Mouse (Mus musculus) cortical plate, adult 2 months (tissue): Measurements from ENCODE around the gene Eml3. TPM values are rescaled to one million over a fixed set of nuclear protein-coding genes. Genes with fewer than 3 reads are reported as not detected.
"Not testable (repeated sequence)": the region's sequence is repeated elsewhere in the genome, so short reads cannot be mapped to it uniquely, and the experiment has no call there.

Experiments used
- H3K27ac ChIP-seq: fragments of 200-500 bp; 2 replicates; pipeline ENCODE4 v1.5.1; 2012; ENCODE audit warnings: low read length, control low read depth, inconsistent platforms; ENCODE audit not compliant: insufficient read depth
- H3K4me1 ChIP-seq: fragments of 200-500 bp; 2 replicates; pipeline ENCODE4 v1.6.1; 2011; ENCODE audit warnings: low read length; ENCODE audit not compliant: control insufficient read depth, insufficient read depth
- H3K4me3 ChIP-seq: fragments of 200-500 bp; 2 replicates; pipeline ENCODE4 v1.5.1; 2011; ENCODE audit warnings: mild to moderate bottlenecking, low read length, control low read depth; ENCODE audit not compliant: insufficient read depth
- CTCF ChIP-seq: fragments of 200-500 bp; IDR thresholded peaks from 2 replicates; pipeline ENCODE4 v1.5.1; 2011; ENCODE audit warnings: mild to moderate bottlenecking, control low read depth, low read length; ENCODE audit not compliant: insufficient read depth; ENCODE audit errors: extremely low read depth
- POLR2A ChIP-seq: fragments of 200-500 bp; IDR thresholded peaks from 2 replicates; pipeline ENCODE4 v1.6.1; 2011; ENCODE audit warnings: mild to moderate bottlenecking, low read length, control low read depth; ENCODE audit not compliant: insufficient read depth; ENCODE audit errors: extremely low read depth
- polyA plus RNA-seq: library from polyadenylated mRNA; depleted of rRNA; stranded (reverse); fragments of >200 nt; gene quantifications from 2 replicates; pipeline ENCODE4 v1.2.3, GENCODE M21; 2012

Eml3 gene
- polyA plus RNA-seq, 1 experiment = 12.8 TPM

DNA sequence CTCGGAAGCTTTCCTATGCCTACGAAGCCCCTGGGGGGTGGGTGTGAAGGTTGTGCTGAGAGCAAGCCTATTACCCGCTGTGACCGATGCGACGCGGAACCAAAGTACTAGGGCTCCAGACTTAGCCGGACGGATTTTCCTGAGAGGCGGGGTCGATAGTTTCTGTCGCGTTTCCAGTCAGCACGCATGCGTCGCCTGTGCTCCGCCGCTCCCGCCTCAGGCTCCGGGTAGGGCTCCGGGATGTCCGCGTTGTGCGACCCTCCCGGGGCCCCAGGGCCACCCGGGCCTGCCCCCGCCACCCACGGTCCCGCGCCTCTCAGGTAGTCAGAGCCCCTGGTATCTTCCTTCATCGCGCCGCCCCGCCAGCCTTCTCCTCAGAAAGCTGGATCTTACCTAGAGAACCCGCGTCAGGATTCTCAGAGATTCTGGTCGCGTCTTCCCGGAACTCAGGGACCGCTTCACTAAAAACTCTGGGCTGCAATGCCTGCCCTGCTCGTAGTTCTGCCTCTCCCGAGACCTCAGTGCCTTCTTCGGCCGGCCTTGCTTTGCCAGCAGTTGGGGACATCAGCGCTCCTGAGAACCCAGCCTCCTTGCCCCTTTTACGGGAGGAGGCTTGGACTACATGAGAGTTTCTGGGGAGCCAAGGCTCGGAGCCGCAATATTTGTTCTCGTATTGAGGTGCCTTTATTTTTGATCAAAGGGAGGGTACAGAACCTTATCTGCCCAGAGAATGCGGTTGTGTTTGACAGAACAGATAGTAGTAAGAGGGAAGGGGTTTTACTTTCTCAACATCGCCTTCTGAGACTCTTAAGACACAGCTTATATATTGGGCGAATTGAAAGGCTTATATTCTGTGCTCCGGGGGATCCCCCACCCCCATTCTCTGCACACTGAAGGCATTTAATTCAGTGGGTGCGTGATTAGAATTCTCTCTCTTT is 36.3 kb upstream of the Eml3 start, which contains the start of gene Ints5:
Gene Ints5, plus strand, starts transcription at position 177 of the 938 bp plus-strand sequence.
- peak within 1 kb of the TSS; percentile 78 for H3K4me3 ChIP-seq
- H3K4me1 ChIP-seq = no peaks in the 10 kb centered on the region; the same call in 1 of the 2 replicates

DNA sequence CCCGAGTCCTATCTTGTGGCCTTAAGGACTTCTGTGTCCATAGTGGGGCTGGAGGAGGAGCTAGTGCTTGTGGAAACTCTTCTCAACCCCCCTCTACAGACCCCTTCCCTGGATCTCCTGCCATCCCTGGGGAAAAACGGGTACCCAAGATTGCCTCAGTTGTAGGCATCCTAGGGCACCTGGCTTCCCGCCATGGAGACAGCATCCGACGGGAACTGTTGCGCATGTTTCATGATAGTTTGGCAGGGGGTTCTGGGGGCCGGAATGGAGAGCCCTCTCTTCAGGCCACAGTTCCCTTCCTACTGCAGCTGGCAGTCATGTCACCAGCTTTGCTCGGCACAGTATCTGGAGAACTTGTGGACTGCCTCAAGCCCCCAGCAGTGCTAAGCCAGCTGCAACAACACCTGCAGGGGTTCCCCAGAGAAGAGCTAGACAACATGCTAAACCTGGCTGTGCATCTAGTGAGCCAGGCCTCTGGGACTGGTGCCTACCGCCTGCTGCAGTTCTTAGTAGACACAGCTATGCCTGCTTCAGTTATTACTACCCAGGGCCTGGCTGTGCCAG is 33.9 kb upstream of the Eml3 start:
- Histone ChIP-seq H3K27ac (no peak overlapping the region), H3K4me3 (no peak overlapping the region), H3K4me1 (no peaks in the 10 kb centered on the region; the same call in 1 of the 2 replicates)
- TF ChIP-seq CTCF (no peak), POLR2A (no peak)

More for the DNA sequence above, 36.3 kb upstream of the Eml3 start, which contains the start of gene Ints5:
- TF ChIP-seq CTCF = no peak
- peak; percentile 81 for TF ChIP-seq POLR2A
- no peak within 1 kb of the TSS for H3K27ac ChIP-seq

DNA sequence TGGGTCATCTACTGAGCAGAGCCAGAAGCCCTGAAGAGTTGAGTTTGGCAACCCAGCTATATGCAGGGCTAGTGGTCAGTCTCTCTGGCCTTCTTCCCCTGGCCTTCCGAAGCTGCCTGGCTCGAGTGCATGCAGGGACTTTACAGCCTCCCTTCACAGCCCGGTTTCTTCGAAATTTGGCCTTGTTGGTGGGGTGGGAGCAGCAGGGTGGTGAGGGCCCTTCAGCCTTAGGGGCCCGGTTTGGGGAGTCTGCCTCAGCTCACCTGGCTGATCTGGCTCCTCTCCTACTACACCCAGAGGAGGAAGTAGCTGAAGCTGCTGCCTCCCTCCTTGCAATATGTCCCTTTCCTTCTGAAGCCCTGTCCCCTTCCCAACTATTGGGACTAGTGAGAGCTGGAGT is 33.1 kb upstream of the Eml3 start:
- H3K27ac ChIP-seq, H3K4me1 ChIP-seq, H3K4me3 ChIP-seq: not testable (repeated sequence)

DNA sequence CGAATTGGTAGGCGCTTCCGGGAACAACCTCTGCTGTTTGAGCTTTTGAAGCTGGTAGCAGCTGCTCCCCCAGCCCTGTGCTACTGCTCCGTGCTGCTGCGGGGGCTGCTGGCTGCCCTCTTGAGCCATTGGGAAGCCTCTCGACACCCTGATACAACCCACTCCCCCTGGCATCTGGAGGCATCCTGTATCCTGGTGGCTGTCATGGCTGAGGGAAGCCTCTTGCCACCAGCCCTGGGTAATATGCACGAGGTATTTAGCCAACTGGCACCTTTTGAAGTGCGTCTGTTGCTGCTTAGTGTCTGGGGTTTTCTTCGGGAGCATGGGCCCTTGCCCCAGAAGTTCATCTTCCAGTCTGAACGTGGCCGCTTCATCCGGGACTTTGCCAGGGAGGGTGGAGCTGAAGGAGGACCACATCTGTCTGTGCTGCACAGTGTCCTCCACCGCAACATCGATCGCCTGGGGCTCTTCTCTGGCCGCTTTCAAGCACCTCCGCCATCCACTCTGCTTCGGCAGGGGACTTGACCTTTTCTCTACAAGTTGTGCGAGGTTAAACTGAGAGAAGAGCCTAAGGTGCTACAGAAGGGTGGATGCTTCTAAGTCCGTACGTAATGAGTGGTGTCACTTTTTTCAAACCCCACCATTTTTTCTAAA is 32.0 kb upstream of the Eml3 start:
- Histone ChIP-seq H3K27ac (0 out of 2 replicates have a peak overlapping the region, but pooled peaks have one; percentile 23), H3K4me3 (peak overlapping the region; percentile 80)
- not testable (repeated sequence) for H3K4me1 ChIP-seq

DNA sequence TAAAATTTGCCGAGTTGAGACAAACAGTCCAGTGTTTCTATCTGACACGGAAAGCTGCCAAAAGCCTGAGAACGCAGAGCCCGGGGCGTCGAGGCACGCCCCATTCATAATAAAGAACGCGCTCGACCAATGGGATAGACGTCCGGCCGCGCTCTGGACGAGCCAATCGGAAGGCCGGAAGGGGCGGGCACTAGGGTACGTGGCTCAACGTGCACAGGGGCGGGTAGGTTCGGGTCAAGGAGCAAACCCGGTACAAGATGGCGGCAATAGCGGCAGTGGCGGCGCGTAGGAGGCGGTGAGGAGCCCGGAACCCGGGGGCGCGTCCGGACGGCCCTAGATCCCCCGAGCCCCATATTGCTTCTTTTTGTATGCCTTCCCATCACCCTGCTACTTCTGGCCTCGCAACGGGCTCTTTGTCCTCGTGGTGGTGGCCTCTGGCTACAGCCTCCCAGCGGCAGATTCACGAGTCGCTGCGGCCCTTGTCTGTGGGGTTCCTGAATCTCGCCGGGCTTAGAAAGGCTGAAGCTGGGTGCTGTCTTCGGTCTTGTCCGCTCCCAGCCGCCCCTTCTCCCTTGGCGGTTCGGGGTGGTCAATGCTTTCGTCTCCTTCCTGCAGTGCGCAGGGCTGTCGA is 31.4 kb upstream of the Eml3 start, which contains the start of gene Ganab:
Gene Ganab, plus strand, starts transcription at position 207 of the 631 bp plus-strand sequence.
- Histone ChIP-seq H3K27ac (peak within 1 kb of the TSS; percentile 40; the same call in 1 of the 2 replicates), H3K4me3 (peak within 1 kb of the TSS; percentile 80), H3K4me1 (no peaks in the 10 kb centered on the region; the same call in 1 of the 2 replicates)
- TF ChIP-seq POLR2A (peak; percentile 72; the same call in 1 of the 2 replicates), CTCF (no peak)

DNA sequence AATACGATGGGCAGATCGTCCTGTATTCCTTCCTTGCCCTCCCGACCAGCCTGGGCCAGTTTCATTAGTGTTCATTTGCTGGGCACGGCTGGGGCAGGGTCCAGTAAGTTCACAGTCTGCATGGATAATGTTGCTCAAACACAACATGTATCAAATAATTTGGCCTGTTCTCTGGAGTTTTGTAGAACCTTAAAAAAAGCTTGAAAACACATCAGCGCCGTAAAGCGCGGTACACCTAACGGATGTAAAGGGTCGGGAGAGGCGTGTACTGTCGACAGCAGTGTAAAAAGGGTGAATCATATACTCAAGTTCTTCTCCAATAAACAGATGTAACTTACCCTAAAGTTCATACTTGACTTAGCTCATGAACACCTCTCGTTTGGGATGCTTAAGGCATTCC is 30.8 kb upstream of the Eml3 start:
- Histone ChIP-seq H3K4me1 (no peaks in the 10 kb centered on the region; the same call in 1 of the 2 replicates), H3K4me3 (peak overlapping the region; percentile 80), H3K27ac (0 out of 2 replicates have a peak overlapping the region, but pooled peaks have one; percentile 40)
- TF ChIP-seq CTCF (no peak), POLR2A (no peak)

DNA sequence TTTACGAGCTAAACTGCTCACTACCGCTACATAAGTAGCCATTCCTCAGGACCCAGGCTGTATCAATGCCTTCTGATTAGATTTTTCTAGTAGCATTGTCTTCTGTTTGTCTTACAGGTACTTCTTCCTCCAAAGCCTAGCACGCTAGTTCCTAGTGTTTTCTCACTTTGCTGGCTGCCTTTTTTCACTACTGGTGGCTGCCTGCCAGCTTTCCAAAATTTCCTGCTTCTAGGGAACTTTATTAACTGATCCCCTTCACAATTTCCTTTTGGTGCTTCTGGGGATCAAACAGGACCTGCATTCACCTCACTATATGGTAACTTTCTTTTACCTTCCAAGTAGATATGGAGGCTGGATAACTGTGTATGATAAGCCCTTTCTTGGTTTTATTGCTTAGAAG is 30.3 kb upstream of the Eml3 start:
- Histone ChIP-seq H3K4me1 (no peaks in the 10 kb centered on the region; the same call in 1 of the 2 replicates), H3K4me3 (no peak overlapping the region; the same call in 1 of the 2 replicates), H3K27ac (no peak overlapping the region)
- no peak for TF ChIP-seq CTCF
- no peak for TF ChIP-seq POLR2A

DNA sequence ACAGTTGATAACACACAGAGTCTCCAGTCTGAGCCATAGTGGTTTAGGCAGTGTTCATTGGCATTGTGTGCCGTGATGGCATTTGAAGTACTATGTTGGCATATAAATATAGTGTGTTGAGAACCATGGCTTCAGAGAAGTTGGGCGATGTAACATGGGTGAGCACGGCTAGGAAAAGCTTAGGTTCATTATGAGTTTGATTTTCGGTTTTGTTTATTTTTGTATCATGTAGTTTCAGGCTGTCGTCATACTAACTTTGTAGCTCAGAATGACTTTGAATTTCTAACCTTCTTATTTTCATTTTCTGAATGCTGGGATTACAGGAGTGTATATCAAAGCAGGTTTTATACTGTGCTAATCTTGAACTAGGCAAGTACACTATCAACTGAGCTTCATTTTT is 25.9 kb upstream of the Eml3 start:
- Histone ChIP-seq H3K4me3 (no peak overlapping the region), H3K4me1 (no peaks in the 10 kb centered on the region; the same call in 1 of the 2 replicates), H3K27ac (no peak overlapping the region)
- TF ChIP-seq CTCF = no peak
- TF ChIP-seq POLR2A = no peak

DNA sequence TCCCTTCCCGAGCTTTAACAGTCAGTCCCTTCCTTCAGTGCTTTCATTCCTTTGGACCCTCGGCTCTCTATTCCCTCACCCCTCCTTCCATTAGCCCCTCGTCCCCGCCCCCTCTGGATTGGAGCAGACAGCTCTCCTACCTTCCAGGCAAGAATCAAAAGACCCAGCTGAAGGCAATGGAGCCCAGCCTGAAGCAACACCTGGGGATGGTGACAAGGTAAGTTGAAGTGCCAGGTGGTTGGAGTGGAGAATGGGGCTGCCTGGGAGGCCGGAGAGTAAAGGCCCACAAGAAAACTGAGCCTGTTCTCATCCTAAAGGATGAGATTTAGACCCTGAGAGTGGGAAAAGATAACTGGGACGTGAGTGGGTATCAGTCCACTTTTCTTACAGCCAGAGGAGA is 20.8 kb upstream of the Eml3 start:
- TF ChIP-seq POLR2A (no peak), CTCF (no peak)
- no peak overlapping the region for H3K4me3 ChIP-seq
- no peak overlapping the region for H3K27ac ChIP-seq
- peaks cover 3% of the 10 kb centered on the region for H3K4me1 ChIP-seq
